Mouse (Mus musculus) C2C12 (cell line): Measurements from ENCODE around the gene Gm20696.

Source experiments
- CEBPB ChIP-seq: IDR thresholded peaks from one replicate; pipeline ENCODE4 v1.6.1; 2011; ENCODE audit warnings: low read depth, mild to moderate bottlenecking, control low read depth, moderate library complexity
- CTCF ChIP-seq: IDR thresholded peaks from one replicate; pipeline ENCODE4 v1.5.1; 2011; ENCODE audit not compliant: control insufficient read depth, insufficient read depth, insufficient read length
- MAX ChIP-seq: IDR thresholded peaks from one replicate; pipeline ENCODE4 v1.6.1; 2011; ENCODE audit warnings: mild to moderate bottlenecking, control low read depth
- MYOD1 ChIP-seq: IDR thresholded peaks from one replicate; pipeline ENCODE4 v1.6.1; 2011; ENCODE audit warnings: low read depth; ENCODE audit not compliant: control insufficient read depth, insufficient read length
- MYOG ChIP-seq: IDR thresholded peaks from one replicate; pipeline ENCODE4 v1.6.1; 2011; ENCODE audit not compliant: control insufficient read depth, insufficient read length; ENCODE audit errors: extremely low read depth
- USF1 ChIP-seq: IDR thresholded peaks from one replicate; pipeline ENCODE4 v1.6.1; 2011; ENCODE audit warnings: low read depth, mild to moderate bottlenecking, control low read depth, moderate library complexity

- no peak for TF ChIP-seq CTCF
- TF ChIP-seq USF1, result no peak
- TF ChIP-seq CEBPB, result no peak
- no peak for TF ChIP-seq MYOD1
- TF ChIP-seq MAX, result no peak
- TF ChIP-seq MYOG, result no peak
Observed at GRCm38 (mm10) chr6:99491146-99491545, 175.5 kb downstream of the Gm20696 start.
